Mouse (Mus musculus): ENCODE measurements around the gene Efna2. TPM values are rescaled to one million over a fixed set of nuclear protein-coding genes. Genes with fewer than 3 reads are reported as not detected.
A peak's percentile ranks its signal among the peaks of the same experiment; 100 is the strongest.

The Efna2 gene
- polyA plus RNA-seq, 1 experiment from 2014 or later, result 39.5 TPM

- H3K4me2 ChIP-seq (replicated peaks), result no peak overlapping the region
- ATAC-seq (ENCODE audit: low FRiP score, low read depth), result no peak
- H3K9ac ChIP-seq, result no peak overlapping the region
- peak overlapping the region; percentile 22; the same call in 1 of the 2 replicates for H3K27ac ChIP-seq
- peaks cover 32% of the 10 kb centered on the region for H3K36me3 ChIP-seq
- H3K27me3 ChIP-seq, result no peaks in the 10 kb centered on the region
- H3K9me3 ChIP-seq, result no peaks in the 10 kb centered on the region
- 86% methylated on average over 10 of the region's 10 CpGs for WGBS
- H3K4me3 ChIP-seq, result no peak overlapping the region
- peaks cover 43% of the 10 kb centered on the region for H3K4me1 ChIP-seq
These were observed 5.2 kb upstream of the Efna2 start for GRCm38 (mm10) chr10:80173955-80174640.

GRCm38 (mm10) chr10:80174705-80175104 is 4.6 kb upstream of the Efna2 start:
- Histone ChIP-seq H3K27me3 (no peaks in the 10 kb centered on the region), H3K27ac (no peak overlapping the region), H3K9ac (no peak overlapping the region), H3K36me3 (peaks cover 27% of the 10 kb centered on the region), H3K4me3 (no peak overlapping the region), H3K4me1 (peaks cover 39% of the 10 kb centered on the region), H3K4me2 (replicated peaks) (no peak overlapping the region), H3K9me3 (no peaks in the 10 kb centered on the region)
- 46% methylated on average over 2 of the region's 2 CpGs for WGBS
- no peak for ATAC-seq (ENCODE audit: low FRiP score, low read depth)

- peaks cover 42% of the 10 kb centered on the region for H3K4me1 ChIP-seq
- no peaks in the 10 kb centered on the region for H3K9me3 ChIP-seq
- H3K4me2 ChIP-seq (replicated peaks), result no peak overlapping the region
- 22% methylated on average over 4 of the region's 4 CpGs for WGBS
- no peak overlapping the region for H3K9ac ChIP-seq
- no peaks in the 10 kb centered on the region for H3K27me3 ChIP-seq
- H3K4me3 ChIP-seq, result no peak overlapping the region
- peaks cover 17% of the 10 kb centered on the region for H3K36me3 ChIP-seq
- ATAC-seq (ENCODE audit: low FRiP score, low read depth), result no peak
- no peak overlapping the region; the same call in 1 of the 2 replicates for H3K27ac ChIP-seq
These were observed 3.6 kb upstream of the Efna2 start for GRCm38 (mm10) chr10:80175536-80176269.

- 72% methylated on average over 5 of the region's 5 CpGs for WGBS
- Histone ChIP-seq H3K36me3 (peaks cover 11% of the 10 kb centered on the region), H3K9ac (no peak overlapping the region), H3K9me3 (no peaks in the 10 kb centered on the region), H3K4me2 (replicated peaks) (no peak overlapping the region), H3K27ac (no peak overlapping the region), H3K4me3 (no peak overlapping the region), H3K4me1 (peaks cover 45% of the 10 kb centered on the region), H3K27me3 (no peaks in the 10 kb centered on the region)
- ATAC-seq (ENCODE audit: low FRiP score, low read depth), result no peak
These were observed 2.9 kb upstream of the Efna2 start for GRCm38 (mm10) chr10:80176270-80176834.

GRCm38 (mm10) chr10:80177441-80178279 is 1.6 kb upstream of the Efna2 start:
- no peak for ATAC-seq (ENCODE audit: low FRiP score, low read depth)
- no peak overlapping the region for H3K4me2 ChIP-seq (replicated peaks)
- no peaks in the 10 kb centered on the region for H3K9me3 ChIP-seq
- H3K4me3 ChIP-seq, result no peak overlapping the region
- 84% methylated on average over 7 of the region's 7 CpGs for WGBS
- no peak overlapping the region for H3K9ac ChIP-seq
- no peak overlapping the region for H3K27ac ChIP-seq
- no peaks in the 10 kb centered on the region for H3K27me3 ChIP-seq
- peaks cover 10% of the 10 kb centered on the region for H3K36me3 ChIP-seq
- peaks cover 40% of the 10 kb centered on the region for H3K4me1 ChIP-seq

- Histone ChIP-seq H3K4me1 (peaks cover 30% of the 10 kb centered on the region), H3K4me2 (replicated peaks) (peak overlapping the region; percentile 97), H3K9ac (peak overlapping the region; percentile 96), H3K27ac (peak overlapping the region; percentile 28; the same call in 1 of the 2 replicates), H3K36me3 (peaks cover 22% of the 10 kb centered on the region), H3K27me3 (no peaks in the 10 kb centered on the region), H3K9me3 (no peaks in the 10 kb centered on the region), H3K4me3 (peak overlapping the region; percentile 86)
- ATAC-seq (ENCODE audit: low FRiP score, low read depth), result no peak
- WGBS, result 24% methylated on average over 6 of the region's 6 CpGs
These were observed 1.0 kb downstream of the Efna2 start for GRCm38 (mm10) chr10:80180288-80180687.

GRCm38 (mm10) chr10:80180823-80181222 is 1.5 kb downstream of the Efna2 start:
- peak overlapping the region; percentile 86 for H3K4me3 ChIP-seq

GRCm38 (mm10) chr10:80182547-80182946 is 3.3 kb downstream of the Efna2 start:
- Histone ChIP-seq H3K9ac (no peak overlapping the region), H3K4me3 (no peak overlapping the region), H3K4me1 (peaks cover 35% of the 10 kb centered on the region), H3K9me3 (no peaks in the 10 kb centered on the region), H3K27me3 (peaks cover 1% of the 10 kb centered on the region; the same call in 1 of the 2 replicates), H3K36me3 (peaks cover 33% of the 10 kb centered on the region), H3K4me2 (replicated peaks) (no peak overlapping the region), H3K27ac (no peak overlapping the region)
- no peak for ATAC-seq (ENCODE audit: low FRiP score, low read depth)
- 91% methylated on average over 7 of the region's 7 CpGs for WGBS

More at GRCm38 (mm10) chr10:80180823-80181222, 1.5 kb downstream of the Efna2 start:
- no peak for ATAC-seq (ENCODE audit: low FRiP score, low read depth)
- Histone ChIP-seq H3K36me3 (peaks cover 22% of the 10 kb centered on the region), H3K9ac (peak overlapping the region; percentile 96), H3K9me3 (no peaks in the 10 kb centered on the region), H3K4me2 (replicated peaks) (peak overlapping the region; percentile 97), H3K4me1 (peaks cover 32% of the 10 kb centered on the region), H3K27me3 (no peaks in the 10 kb centered on the region), H3K27ac (peak overlapping the region; percentile 28; the same call in 1 of the 2 replicates)
- WGBS, result 19% methylated on average over 5 of the region's 5 CpGs

- 46% methylated on average over 27 of the region's 27 CpGs for WGBS
- Histone ChIP-seq H3K27ac (no peak overlapping the region), H3K9ac (no peak overlapping the region), H3K4me3 (no peak overlapping the region), H3K36me3 (peaks cover 51% of the 10 kb centered on the region), H3K27me3 (peaks cover 38% of the 10 kb centered on the region), H3K9me3 (no peaks in the 10 kb centered on the region), H3K4me2 (replicated peaks) (no peak overlapping the region), H3K4me1 (peaks cover 30% of the 10 kb centered on the region)
- no peak for ATAC-seq (ENCODE audit: low FRiP score, low read depth)
These were observed 7.4 kb downstream of the Efna2 start for GRCm38 (mm10) chr10:80186649-80187048.

GRCm38 (mm10) chr10:80187739-80188138 is 8.5 kb downstream of the Efna2 start:
- peaks cover 49% of the 10 kb centered on the region for H3K27me3 ChIP-seq
- H3K4me1 ChIP-seq, result peaks cover 25% of the 10 kb centered on the region
- H3K9ac ChIP-seq, result no peak overlapping the region
- ATAC-seq (ENCODE audit: low FRiP score, low read depth), result no peak
- no peaks in the 10 kb centered on the region for H3K9me3 ChIP-seq
- 91% methylated on average over 10 of the region's 10 CpGs for WGBS
- H3K4me2 ChIP-seq (replicated peaks), result no peak overlapping the region
- no peak overlapping the region for H3K4me3 ChIP-seq
- H3K27ac ChIP-seq, result no peak overlapping the region
- H3K36me3 ChIP-seq, result peaks cover 40% of the 10 kb centered on the region

GRCm38 (mm10) chr10:80188453-80189024 is 9.3 kb downstream of the Efna2 start:
- H3K27ac ChIP-seq, result no peak overlapping the region
- WGBS, result 75% methylated on average over 15 of the region's 15 CpGs
- H3K4me2 ChIP-seq (replicated peaks), result no peak overlapping the region
- ATAC-seq (ENCODE audit: low FRiP score, low read depth), result no peak
- no peak overlapping the region for H3K9ac ChIP-seq
- peaks cover 50% of the 10 kb centered on the region for H3K27me3 ChIP-seq
- H3K4me3 ChIP-seq, result no peak overlapping the region
- peaks cover 25% of the 10 kb centered on the region for H3K4me1 ChIP-seq
- H3K36me3 ChIP-seq, result peaks cover 34% of the 10 kb centered on the region
- no peaks in the 10 kb centered on the region for H3K9me3 ChIP-seq

Data from limb, embryonic 13.5 days (tissue).